Mouse (Mus musculus) urinary bladder, adult 18-20 months (tissue): Measurements from ENCODE around the gene Immp2l.

Experiments used
- DNase-seq, 2 experiments: peaks; one replicate each; pipeline ENCODE4 v3.0.0; 2022; ENCODE audit warnings: low spot score in 2 of 2, mixed read lengths in 2 of 2

Gene Immp2l

GRCm38 (mm10) chr12:41520326-41520725 is 496.4 kb downstream of the Immp2l start:
- DNase-seq, result no peak

- DNase-seq, result no peak
These were observed 497.8 kb downstream of the Immp2l start for GRCm38 (mm10) chr12:41521671-41522070.

GRCm38 (mm10) chr12:41526688-41527087 is 502.8 kb downstream of the Immp2l start:
- DNase-seq, result no peak

- DNase-seq, result no peak
These were observed 504.5 kb downstream of the Immp2l start for GRCm38 (mm10) chr12:41528410-41528809.

- no peak for DNase-seq
These were observed 516.1 kb downstream of the Immp2l start for GRCm38 (mm10) chr12:41539989-41540388.

GRCm38 (mm10) chr12:41551578-41551977 is 527.7 kb downstream of the Immp2l start:
- no peak for DNase-seq

GRCm38 (mm10) chr12:41557832-41558231 is 533.9 kb downstream of the Immp2l start:
- no peak for DNase-seq

GRCm38 (mm10) chr12:41558956-41559735 is 535.3 kb downstream of the Immp2l start:
- DNase-seq, result no peak

- DNase-seq, result no peak
These were observed 541.9 kb downstream of the Immp2l start for GRCm38 (mm10) chr12:41565540-41566432.

- no peak for DNase-seq
These were observed 542.5 kb downstream of the Immp2l start for GRCm38 (mm10) chr12:41566433-41566794.

- DNase-seq, result no peak
These were observed 549.9 kb downstream of the Immp2l start for GRCm38 (mm10) chr12:41573754-41574153.

- no peak for DNase-seq
These were observed 551.3 kb downstream of the Immp2l start for GRCm38 (mm10) chr12:41575221-41575620.

GRCm38 (mm10) chr12:41593401-41593800 is 569.5 kb downstream of the Immp2l start:
- DNase-seq, result no peak

- no peak for DNase-seq
These were observed 570.1 kb downstream of the Immp2l start for GRCm38 (mm10) chr12:41594037-41594436.

GRCm38 (mm10) chr12:41615271-41615670 is 591.4 kb downstream of the Immp2l start:
- no peak for DNase-seq

GRCm38 (mm10) chr12:41621341-41621740 is 597.5 kb downstream of the Immp2l start:
- DNase-seq, result no peak

- DNase-seq, result no peak
These were observed 619.4 kb downstream of the Immp2l start for GRCm38 (mm10) chr12:41643262-41643661.

GRCm38 (mm10) chr12:41644802-41645551 is 621.1 kb downstream of the Immp2l start:
- DNase-seq, result no peak

GRCm38 (mm10) chr12:41646956-41647575 is 623.2 kb downstream of the Immp2l start:
- DNase-seq, result no peak

GRCm38 (mm10) chr12:41647675-41648074 is 623.8 kb downstream of the Immp2l start:
- DNase-seq, result no peak

- no peak for DNase-seq
These were observed 626.1 kb downstream of the Immp2l start for GRCm38 (mm10) chr12:41649826-41650541.
